Mouse (Mus musculus) liver, embryonic 14.5 days (tissue): ENCODE data around the gene Ceacam20. TPM values are rescaled to one million over a fixed set of nuclear protein-coding genes. Genes with fewer than 3 reads are reported as not detected.

Experiments
- ATAC-seq: fragments of 200-750 bp; cut with Nextera tagmentation; 2 replicates; pipeline ENCODE4 v1.8.0; 2017; ENCODE audit warnings: moderate number of reproducible peaks, mild to moderate bottlenecking, moderate library complexity; ENCODE audit not compliant: insufficient read depth
- DNase-seq, 3 experiments: peaks; one replicate each; pipeline ENCODE4 v3.0.0-alpha.2; 2012 to 2013; ENCODE audit warnings: low read depth in 3 of 3, low spot score in 3 of 3
- H3K27ac ChIP-seq: fragments of 300-500 bp; sonication (generic); 2 replicates; pipeline ENCODE4 v1.5.1; 2014; ENCODE audit warnings: moderate library complexity, mild to moderate bottlenecking, control low read depth, inconsistent platforms
- H3K27me3 ChIP-seq: fragments of 300-500 bp; sonication (generic); 2 replicates; pipeline ENCODE4 v1.6.1; 2014; ENCODE audit warnings: mild to moderate bottlenecking, low read length, moderate library complexity; ENCODE audit not compliant: control insufficient read depth, insufficient read depth
- H3K36me3 ChIP-seq: fragments of 300-500 bp; sonication (generic); replicated peaks from 2 replicates; pipeline ENCODE4 v1.6.1; 2014; ENCODE audit warnings: low read depth; ENCODE audit not compliant: control insufficient read depth, insufficient read depth
- H3K4me1 ChIP-seq, 2 experiments: fragments of 200-500 bp in 1 of 2; fragments of 300-500 bp in 1 of 2; sonication (generic) in 1 of 2; replicated peaks; 2 replicates each; pipeline ENCODE4 v1.6.1; 2012 to 2014; ENCODE audit warnings: antibody characterized with exemption in 1 of 2, inconsistent platforms in 1 of 2, low read length in 1 of 2; ENCODE audit not compliant: control insufficient read depth in 2 of 2, insufficient read depth in 2 of 2
- H3K4me2 ChIP-seq: fragments of 300-500 bp; sonication (generic); 2 replicates; pipeline ENCODE4 v1.6.1; 2014; ENCODE audit warnings: low read depth, mild to moderate bottlenecking, control low read depth, moderate library complexity
- H3K4me3 ChIP-seq, 2 experiments: fragments of 200-500 bp in 1 of 2; fragments of 300-500 bp in 1 of 2; sonication (generic) in 1 of 2; 2 replicates each; pipeline ENCODE4 v1.5.1; 2012 to 2014; ENCODE audit warnings: low read depth in 2 of 2, low read length in 2 of 2, mild to moderate bottlenecking in 2 of 2, control low read depth in 1 of 2, inconsistent platforms in 1 of 2, moderate library complexity in 1 of 2; ENCODE audit not compliant: insufficient read depth in 1 of 2
- H3K9ac ChIP-seq: fragments of 300-500 bp; sonication (generic); replicated peaks from 2 replicates; pipeline ENCODE4 v1.6.1; 2014; ENCODE audit warnings: mild to moderate bottlenecking, control low read depth, moderate library complexity
- H3K9me3 ChIP-seq: fragments of 300-500 bp; sonication (generic); 2 replicates; pipeline ENCODE4 v1.6.1; 2016; ENCODE audit warnings: low read length, mixed read lengths; ENCODE audit not compliant: control insufficient read depth
- CTCF ChIP-seq: IDR thresholded peaks from 2 replicates; pipeline ENCODE4 v1.5.1; 2016; ENCODE audit warnings: antibody characterized with exemption, low read depth, control low read depth
- EP300 ChIP-seq: IDR thresholded peaks from 2 replicates; pipeline ENCODE4 v1.6.1; 2016; ENCODE audit warnings: antibody characterized with exemption, low read depth
- WGBS: fragments of 180-500 bp; shearing (Covaris S2); extraction: QIAGEN DNeasy Blood & Tissue Kit; methylation state at CpG from one replicate; pipeline ENCODE4 v1.1.7; 2014; ENCODE audit not compliant: insufficient replicate concordance; 5-methylcytosine and 5-hydroxymethylcytosine counted together
- polyA plus RNA-seq, 2 experiments: library from polyadenylated mRNA; depleted of rRNA in 1 of 2; stranded (reverse) in 1 of 2; unstranded in 1 of 2; fragments of >200 nt; fragmentation: Nextera tagmentation in 1 of 2; extraction: Ambion mirVana in 1 of 2; gene quantifications; 2 replicates each; pipeline versions ENCODE4 v1.2.1 to v1.2.3; 2012 to 2014

The Ceacam20 gene
- polyA plus RNA-seq, 2 experiments: not detected

DNA sequence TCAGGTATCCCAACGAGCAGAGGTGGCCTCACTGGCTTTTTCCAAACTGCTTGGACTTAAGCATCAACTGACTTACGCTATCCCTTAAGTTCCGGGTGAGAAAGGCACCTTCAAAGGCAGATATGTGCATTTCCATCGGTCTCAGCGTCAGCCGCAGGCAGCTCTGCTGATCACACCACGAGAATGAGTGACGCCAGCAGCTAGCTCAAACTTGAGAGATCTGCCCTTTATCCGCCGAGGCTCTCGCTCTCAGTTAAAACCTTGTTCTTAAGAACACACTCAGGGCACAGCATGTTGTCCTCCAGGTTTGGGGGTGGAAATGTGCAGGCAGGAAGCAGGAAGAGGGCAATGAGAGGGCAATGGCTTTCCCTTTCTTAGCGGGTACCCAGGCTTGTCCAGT is 16.3 kb upstream of the Ceacam20 start:
- no peak for TF ChIP-seq EP300
- no peak for TF ChIP-seq CTCF
- Histone ChIP-seq H3K4me3 (no peak overlapping the region), H3K4me1 (peaks cover 0 to 3% of the 10 kb centered on the region in 2 experiments; a peak in 2 of 4 replicates), H3K4me2 (no peak overlapping the region), H3K9me3 (no peaks in the 10 kb centered on the region), H3K36me3 (no peaks in the 10 kb centered on the region), H3K27ac (no peak overlapping the region), H3K9ac (no peak overlapping the region), H3K27me3 (no peaks in the 10 kb centered on the region)
- no peak for ATAC-seq
- 65% methylated on average over 12 of the region's 12 CpGs for WGBS
- DNase-seq: no peak

DNA sequence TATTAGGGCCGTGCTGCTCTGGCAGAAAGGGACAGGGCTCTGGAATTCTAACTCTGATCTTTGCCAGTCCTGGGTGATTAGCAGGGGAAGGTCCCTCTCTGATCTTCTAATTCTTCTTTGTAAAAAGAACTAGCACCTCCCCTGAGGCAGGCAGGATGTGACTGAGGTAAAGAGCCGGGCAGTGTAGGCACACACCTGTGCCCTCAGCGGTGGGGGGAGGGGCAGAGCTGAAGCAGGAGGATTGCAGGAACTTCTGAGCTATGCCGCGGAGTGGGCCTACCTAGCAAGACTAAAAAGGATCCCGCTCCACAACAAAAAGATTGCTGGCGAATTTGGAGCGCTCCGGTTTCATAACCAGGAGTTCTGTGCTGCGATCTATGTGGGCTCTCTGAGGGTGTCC is 15.2 kb upstream of the Ceacam20 start:
- no peak overlapping the region for H3K4me3 ChIP-seq
- no peaks in the 10 kb centered on the region for H3K9me3 ChIP-seq
- TF ChIP-seq CTCF: no peak
- no peak for TF ChIP-seq EP300
- H3K4me1 ChIP-seq: peaks cover 0 to 3% of the 10 kb centered on the region in 2 experiments; a peak in 2 of 4 replicates
- no peaks in the 10 kb centered on the region for H3K36me3 ChIP-seq
- WGBS: 64% methylated on average over 10 of the region's 10 CpGs
- no peaks in the 10 kb centered on the region for H3K27me3 ChIP-seq
- no peak overlapping the region for H3K27ac ChIP-seq
- no peak overlapping the region for H3K9ac ChIP-seq
- DNase-seq (no peak), ATAC-seq (no peak)
- no peak overlapping the region for H3K4me2 ChIP-seq

DNA sequence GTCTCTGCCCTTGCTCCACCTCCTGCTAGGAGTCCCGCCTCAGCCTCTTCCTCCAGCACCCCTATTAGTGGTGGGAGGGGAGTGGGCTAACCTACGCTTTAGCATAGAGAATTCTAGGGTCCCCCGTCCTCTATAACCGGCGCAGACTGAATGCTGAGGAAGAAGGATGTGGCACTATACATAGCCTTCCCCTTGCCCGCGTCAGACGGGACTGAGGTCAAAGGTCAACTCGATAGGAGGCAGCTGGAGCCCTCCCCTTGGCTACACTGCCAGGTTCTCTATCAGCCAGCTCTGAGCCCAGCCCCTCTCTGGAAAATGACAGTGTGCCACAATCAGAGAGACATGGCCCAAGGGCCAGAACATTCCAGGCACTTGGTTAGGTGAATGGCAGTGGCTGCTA is 14.6 kb upstream of the Ceacam20 start, which contains the start of gene Igsf23:
TSS of gene Igsf23 (minus strand) at position 168 of the 400 bp plus-strand sequence.
- Histone ChIP-seq H3K9me3 (no peaks in the 10 kb centered on the region), H3K27me3 (no peaks in the 10 kb centered on the region), H3K4me2 (no peak within 1 kb of the TSS), H3K4me1 (peaks cover 0 to 3% of the 10 kb centered on the region in 2 experiments; a peak in 2 of 4 replicates), H3K27ac (no peak within 1 kb of the TSS), H3K9ac (no peak within 1 kb of the TSS), H3K4me3 (no peak within 1 kb of the TSS), H3K36me3 (no peaks in the 10 kb centered on the region)
- 46% methylated on average over 9 of the region's 9 CpGs for WGBS
- DNase-seq (no peak), ATAC-seq (no peak)
- TF ChIP-seq CTCF (no peak), EP300 (no peak)

DNA sequence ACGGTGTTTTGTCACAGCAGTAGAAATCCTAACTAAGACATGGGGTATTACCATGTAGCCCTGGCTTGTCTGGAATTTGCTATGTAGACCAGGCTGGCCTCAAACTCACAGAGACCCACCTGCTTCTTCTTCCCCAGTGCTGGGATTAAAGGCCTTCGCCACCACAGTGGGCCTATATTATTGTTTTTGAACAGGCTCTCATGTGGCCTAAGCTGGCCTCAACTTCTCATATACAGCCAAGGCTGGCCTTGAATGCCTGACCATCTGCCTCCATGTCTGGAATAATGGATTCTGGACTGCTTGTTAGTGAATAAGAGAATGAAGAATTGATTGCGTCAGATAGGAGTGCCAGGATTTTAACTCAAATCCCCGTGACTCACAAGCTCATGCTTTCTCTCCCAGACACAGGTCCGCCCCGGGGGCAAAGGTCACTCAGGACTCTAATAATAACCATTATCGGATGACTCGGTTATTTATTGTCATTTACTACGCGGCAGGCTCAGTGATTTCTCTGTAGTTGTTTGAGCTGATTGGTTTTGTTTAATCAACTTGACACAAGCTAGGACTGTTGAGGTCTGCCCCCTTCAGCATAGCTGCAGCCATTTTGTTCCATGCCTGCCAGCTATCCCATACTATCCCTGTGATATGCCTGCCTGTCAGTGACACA is 12.8 kb upstream of the Ceacam20 start:
- H3K36me3 ChIP-seq: no peaks in the 10 kb centered on the region
- H3K27me3 ChIP-seq: no peaks in the 10 kb centered on the region
- 72% methylated on average over 10 of the region's 10 CpGs for WGBS
- H3K9ac ChIP-seq: no peak overlapping the region
- TF ChIP-seq CTCF (no peak), EP300 (no peak)
- H3K4me3 ChIP-seq: no peak overlapping the region
- H3K4me1 ChIP-seq: peaks cover 0 to 5% of the 10 kb centered on the region in 2 experiments; a peak in 2 of 4 replicates
- no peak overlapping the region for H3K27ac ChIP-seq
- H3K4me2 ChIP-seq: no peak overlapping the region
- ATAC-seq: no peak
- H3K9me3 ChIP-seq: no peaks in the 10 kb centered on the region
- no peak for DNase-seq

DNA sequence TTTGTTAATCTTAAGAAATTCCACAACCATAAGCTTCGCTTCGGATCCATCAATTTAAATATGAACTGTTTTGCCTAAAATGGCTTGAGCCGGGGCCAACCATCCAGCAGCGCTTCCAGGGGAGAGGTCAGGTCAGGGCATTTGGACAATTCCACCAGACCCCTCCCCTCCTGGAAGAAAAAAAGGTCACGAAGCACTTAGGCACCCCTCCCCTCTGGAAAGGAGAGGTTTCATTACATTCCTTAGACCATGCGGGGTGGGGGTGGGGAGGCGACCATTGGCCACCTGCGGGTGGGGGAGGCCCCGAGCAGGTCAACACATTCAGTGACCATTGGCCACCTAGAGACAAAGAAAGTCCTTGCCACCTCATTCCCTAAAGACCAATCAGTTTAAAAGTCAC is 12.2 kb upstream of the Ceacam20 start:
- DNase-seq (no peak), ATAC-seq (no peak)
- WGBS: 61% methylated on average over 9 of the region's 9 CpGs
- Histone ChIP-seq H3K9me3 (no peaks in the 10 kb centered on the region), H3K4me3 (no peak overlapping the region), H3K27me3 (no peaks in the 10 kb centered on the region), H3K36me3 (no peaks in the 10 kb centered on the region), H3K9ac (no peak overlapping the region), H3K4me1 (peaks cover 0 to 5% of the 10 kb centered on the region in 2 experiments; a peak in 2 of 4 replicates), H3K4me2 (no peak overlapping the region), H3K27ac (no peak overlapping the region)
- TF ChIP-seq EP300 (no peak), CTCF (no peak)
